Mouse (Mus musculus) urinary bladder, adult 2 months (tissue): ENCODE data around the gene Pm20d1. TPM values are rescaled to one million over a fixed set of nuclear protein-coding genes. Genes with fewer than 3 reads are reported as not detected.

Source experiments
- DNase-seq: peaks from one replicate; pipeline ENCODE4 v3.0.0; 2022; ENCODE audit warnings: low spot score
- polyA plus RNA-seq: library from polyadenylated mRNA; depleted of rRNA; stranded (reverse); fragments of >200 nt; gene quantifications from 2 replicates; pipeline ENCODE4 v1.2.3, GENCODE M21; 2012; rRNA removed

Pm20d1 gene
- polyA plus RNA-seq, 1 experiment: 6.5 TPM

DNA sequence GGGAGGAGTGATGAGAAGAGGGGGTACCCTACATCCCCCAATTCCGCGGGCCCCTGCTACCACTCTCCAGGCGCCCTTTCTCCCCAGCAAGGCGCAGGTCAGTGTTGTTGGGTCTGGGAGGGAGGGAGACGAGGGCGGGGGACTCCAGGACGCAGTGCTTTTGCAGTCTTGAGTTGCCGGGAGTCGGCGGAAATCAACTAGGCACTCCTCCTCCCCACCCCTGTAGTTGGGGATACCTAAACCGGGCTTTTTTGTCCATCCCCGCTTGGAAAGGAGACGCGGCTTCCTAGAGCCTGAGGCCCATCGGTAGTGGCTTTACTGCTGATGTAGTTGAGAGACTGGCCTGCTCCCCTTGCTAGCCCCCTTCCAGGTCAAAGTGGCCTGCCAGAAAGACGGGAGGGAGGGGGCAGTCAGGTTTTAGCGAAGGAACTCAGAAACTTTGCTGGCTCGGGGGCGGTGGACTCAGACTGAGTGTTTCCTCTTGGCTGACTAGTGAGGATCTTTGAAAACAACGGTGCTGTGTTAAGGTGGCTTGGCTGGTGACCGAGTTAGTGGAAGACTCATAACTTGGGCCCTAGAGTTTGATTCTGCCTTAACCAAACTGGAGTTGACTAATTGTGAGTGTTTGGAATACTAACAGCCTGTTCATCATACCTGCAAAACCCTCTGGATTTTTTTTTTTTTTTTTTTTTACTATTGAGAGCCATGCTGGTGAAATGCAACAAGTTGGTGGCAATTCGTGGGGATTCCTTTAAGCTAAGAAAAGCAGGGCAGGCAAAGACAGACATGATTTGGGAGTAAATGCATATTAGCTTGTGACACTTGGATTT lies 31.3 kb downstream of the Pm20d1 start:
- no peak for DNase-seq

DNA sequence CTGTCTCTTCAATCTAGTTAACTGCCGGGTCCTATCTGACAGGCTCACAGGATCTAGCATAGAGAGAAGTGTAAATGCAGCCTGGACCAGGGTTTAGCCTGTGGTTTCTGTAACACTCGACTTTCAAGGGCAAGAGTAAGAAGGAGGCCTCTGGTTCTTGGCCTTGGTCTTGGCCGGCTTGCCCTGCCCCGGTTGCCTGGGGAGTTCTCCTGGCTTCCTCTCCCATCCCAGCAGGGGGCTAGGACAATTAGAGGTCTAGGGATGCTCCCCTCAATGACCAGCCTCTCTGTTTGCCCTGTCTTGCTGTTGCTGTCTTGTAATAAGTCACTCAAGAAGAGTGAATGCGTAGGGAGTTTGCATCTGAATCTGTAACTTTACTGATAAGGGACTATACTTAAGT lies 32.1 kb downstream of the Pm20d1 start:
- no peak for DNase-seq

DNA sequence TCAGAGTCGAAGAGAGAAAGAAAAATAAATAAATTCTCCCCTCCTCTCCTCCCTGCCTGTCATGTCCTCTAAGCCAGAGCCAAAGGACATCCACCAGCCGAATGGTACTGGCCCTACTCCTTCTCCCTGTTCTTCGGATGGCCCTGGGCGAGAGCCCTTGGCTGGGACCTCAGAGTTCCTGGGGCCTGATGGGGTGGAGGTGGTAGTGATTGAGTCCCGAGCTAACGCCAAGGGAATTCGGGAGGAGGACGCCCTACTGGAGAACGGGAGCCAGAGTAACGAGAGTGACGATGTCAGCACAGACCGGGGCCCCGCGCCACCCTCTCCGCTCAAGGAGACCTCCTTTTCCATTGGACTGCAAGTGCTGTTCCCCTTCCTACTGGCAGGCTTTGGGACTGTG lies 33.4 kb downstream of the Pm20d1 start:
- DNase-seq: no peak

DNA sequence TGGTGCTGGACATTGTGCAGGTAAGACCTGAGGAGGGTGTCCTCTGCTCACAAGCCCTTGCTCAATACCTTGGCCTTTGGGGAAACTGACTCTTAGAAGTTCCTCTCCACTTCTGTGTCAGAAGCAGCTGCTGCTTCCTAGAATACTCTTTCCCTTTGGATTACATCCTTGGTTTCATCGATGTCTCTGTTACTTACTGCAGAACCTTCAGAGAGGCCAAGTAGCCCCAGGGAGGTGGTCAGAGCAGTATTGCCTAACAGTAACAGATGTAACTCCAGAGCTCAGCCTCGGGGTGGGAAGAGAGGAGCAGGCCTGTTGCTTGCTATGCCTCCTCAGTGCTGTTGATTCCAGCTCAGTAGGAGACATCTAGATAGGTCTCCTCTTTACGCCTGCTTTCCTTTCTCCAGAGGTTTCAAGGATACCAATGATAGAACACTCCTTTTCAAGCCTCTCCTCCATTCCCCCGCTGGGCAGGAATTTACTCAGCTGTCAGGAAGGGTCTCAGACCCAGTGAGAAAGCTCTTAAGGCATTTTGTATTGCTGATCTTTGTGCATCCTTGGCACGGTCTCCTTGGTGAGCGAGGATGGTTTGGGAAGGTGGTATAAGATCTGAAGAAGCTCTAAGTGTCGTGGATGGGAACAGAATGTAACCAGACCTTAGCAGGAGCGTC lies 33.9 kb downstream of the Pm20d1 start:
- DNase-seq: no peak

DNA sequence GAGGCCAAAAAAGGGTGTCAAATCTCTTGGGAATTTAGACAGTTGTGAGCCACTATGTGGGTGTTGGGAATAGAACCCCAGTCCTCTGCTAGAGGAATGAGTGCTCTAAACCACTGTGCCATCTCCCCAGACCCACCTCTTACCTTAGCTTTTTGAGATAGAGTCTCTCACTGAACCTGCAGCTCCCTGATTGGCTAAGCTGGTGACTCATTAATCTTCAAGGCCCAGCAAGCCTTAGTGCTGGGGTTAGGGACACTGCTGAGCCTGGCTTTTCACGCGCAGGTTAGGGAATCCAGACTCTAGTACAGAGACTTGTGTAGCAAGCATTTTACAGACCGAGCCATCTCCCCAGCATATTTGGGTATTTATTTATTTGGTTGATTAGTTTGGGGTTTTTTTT lies 39.9 kb downstream of the Pm20d1 start:
- DNase-seq: no peak

DNA sequence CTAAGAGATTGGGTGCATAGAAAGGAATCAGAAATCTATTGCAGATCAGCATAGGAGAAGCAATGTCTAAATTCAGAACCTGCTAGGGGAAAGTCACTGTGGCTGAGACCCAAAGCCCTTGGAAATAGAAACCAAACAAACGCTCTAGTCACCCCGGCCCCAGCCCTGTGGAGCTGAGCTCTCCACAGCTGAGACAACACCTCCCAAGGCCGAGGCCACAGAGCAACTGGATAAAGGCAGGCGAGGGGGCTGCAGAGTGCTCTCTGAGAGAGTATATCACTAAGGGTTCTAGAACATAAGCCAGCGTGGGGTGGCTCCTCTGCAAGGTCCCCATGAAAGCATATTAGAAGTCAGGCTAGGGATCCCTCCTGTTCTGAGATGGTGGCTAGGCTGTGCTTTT lies 41.4 kb downstream of the Pm20d1 start:
- DNase-seq: no peak

DNA sequence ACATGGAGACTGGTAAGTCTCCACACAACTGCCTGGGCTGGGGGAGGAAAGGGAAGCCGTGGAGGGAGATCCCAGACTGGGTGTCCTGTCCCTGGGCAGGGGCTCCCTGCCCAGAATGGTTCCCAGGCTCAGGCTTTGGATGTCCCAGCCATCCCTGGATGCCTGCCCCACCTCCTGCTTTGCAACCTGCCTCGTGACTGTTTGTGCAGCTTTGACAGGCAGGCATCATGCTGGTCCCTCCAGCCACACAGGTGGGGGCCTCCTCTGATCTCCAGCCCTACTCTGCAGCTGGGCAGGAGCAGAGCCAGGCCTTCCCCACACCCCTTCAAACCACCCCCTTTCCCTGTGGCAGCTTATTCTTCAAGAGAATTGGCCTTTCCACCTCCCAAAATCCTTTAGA lies 42.1 kb downstream of the Pm20d1 start:
- no peak for DNase-seq

DNA sequence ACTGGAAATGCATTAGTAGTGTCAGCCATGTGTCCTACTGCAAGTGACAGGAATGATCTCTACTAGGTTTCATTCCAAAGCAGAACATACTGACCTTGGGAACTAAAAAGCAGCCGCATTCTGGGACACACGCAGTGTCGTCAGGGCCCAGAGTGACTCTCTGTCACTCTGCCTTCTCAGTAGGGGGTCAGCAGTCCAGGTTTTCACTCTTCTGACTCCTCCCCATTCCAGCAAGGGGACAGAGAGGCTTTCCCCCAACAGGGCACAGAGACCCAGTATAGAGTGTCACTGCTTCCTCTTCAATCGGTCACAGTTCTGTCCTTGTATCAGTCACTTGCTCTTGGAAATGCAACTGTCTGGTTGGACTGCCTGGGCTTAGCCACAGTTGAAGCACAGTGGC lies 45.0 kb downstream of the Pm20d1 start:
- no peak for DNase-seq

DNA sequence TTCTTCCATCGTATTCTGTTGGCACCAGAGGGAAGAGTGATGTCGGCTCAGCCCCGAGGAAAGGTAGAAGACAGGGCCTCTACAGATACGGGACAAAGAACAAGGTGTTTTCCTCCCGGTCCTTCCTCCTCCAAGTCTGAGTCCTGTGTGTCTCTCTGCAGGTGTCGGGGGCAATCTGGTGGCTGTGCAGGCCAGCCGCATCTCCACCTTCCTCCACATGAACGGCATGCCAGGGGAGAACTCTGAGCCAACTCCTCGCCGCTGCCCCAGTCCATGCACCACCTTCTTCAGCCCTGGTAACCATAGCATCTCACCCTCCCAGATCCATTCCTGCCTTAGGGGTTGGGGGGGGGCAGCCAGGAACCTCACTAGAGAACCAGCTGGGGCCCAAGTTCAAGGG lies 46.6 kb downstream of the Pm20d1 start:
- DNase-seq: no peak

DNA sequence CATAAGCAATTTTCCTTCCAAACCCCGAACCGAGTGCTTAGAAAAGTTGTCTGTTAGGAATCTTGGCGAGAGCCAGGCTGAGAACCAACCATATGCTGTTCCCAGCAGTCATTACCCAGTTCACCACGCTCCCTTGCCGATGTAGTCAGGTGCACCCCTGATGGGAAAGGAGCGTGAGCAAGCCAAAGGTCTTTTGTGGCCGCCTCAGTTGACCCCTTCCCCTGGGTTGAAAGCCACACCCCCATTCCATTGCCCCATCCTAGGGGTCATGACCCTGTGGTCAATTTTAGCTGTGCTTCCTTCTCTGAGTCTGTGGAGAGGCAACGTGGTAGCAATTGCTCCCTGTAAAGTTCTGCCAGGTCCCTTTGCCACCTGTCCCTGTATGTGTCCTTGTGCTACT lies 47.7 kb downstream of the Pm20d1 start:
- DNase-seq: no peak

DNA sequence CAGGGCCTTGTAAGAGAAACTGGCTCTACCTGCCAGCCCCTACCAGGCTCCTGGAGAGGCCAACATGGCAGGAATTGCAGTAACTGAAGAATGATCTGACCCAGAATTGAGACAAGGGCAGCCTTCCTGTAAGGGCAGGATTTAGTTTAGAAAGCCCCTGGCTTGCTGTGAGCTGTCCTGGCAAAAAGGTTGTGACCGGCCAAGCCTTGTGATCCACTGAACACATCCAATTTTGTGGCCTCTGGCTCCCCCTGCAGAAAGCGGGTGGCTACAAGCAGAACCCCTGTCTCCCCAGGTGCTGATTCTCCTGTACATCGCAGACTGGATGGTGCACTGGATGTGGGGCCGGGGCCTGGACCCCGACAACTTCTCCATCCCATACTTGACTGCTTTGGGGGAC lies 49.1 kb downstream of the Pm20d1 start:
- no peak for DNase-seq

DNA sequence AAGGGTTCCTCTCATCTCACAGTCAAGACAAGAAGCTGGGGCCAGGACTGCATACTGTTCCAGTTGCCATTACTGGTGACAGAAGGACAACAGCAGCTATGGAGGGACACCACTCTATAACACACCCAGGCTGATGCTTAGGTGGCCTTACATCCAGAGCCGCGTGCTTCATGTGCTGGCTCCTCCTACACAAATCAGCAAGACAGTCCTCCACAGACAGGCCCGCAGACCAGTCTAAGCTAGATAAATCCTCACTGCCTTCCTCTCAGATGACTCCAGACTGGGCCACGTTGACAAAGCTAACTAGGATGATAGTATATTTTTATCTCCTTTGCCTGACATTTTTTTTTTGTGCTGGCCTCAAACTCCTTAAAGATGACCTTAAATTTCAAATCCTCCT lies 64.6 kb downstream of the Pm20d1 start:
- no peak for DNase-seq

DNA sequence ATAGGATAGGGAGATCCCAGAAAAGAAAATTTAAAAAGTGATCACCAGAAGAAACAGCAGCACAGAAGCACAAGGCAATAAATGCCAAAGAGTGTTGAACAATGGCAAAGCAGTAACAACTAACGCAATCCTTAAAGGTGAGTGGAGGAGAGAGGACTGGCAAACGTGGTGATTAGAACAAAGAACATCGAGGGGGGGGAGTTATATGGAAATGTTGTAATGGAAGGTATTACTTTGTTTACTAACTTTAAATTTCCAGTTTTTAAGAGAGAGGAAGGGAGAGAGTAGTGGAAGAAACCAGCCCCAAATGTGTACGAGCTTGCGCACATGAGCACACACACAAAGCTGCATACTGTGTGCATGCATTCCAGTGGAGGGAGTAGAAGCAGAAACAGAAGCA lies 68.4 kb downstream of the Pm20d1 start:
- no peak for DNase-seq

DNA sequence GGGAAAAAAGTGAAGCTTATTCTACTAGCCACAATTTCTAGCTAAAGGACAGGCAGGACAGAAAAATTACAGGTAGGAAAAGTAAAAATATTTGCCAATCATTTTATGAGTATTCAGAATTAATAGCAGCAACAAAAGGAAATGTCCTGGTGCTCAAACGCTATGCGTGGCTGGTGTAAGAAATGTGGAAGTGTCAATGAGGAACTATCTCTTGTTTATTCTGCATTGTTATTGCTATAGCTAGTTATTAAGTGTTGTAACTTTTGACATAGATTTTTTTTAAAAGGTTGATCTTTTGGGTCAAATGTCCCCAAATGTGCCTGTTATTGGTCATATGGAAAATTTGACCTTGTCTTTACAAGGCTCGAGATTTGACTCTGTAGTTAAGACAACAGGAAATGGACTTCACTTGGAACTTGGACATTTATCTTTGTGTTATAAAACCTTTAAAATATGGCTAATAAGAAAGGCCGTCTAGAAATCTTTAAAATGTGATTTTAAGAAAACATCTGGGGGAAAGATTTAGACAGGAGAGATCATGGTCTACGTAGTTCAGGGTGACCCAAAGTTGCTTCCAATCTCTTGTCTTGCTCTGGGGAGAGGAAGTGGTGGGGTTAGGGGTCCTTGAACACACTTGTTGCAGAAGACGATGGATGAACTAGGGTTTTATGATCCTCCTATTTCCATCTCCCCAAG lies 69.3 kb downstream of the Pm20d1 start:
- no peak for DNase-seq

DNA sequence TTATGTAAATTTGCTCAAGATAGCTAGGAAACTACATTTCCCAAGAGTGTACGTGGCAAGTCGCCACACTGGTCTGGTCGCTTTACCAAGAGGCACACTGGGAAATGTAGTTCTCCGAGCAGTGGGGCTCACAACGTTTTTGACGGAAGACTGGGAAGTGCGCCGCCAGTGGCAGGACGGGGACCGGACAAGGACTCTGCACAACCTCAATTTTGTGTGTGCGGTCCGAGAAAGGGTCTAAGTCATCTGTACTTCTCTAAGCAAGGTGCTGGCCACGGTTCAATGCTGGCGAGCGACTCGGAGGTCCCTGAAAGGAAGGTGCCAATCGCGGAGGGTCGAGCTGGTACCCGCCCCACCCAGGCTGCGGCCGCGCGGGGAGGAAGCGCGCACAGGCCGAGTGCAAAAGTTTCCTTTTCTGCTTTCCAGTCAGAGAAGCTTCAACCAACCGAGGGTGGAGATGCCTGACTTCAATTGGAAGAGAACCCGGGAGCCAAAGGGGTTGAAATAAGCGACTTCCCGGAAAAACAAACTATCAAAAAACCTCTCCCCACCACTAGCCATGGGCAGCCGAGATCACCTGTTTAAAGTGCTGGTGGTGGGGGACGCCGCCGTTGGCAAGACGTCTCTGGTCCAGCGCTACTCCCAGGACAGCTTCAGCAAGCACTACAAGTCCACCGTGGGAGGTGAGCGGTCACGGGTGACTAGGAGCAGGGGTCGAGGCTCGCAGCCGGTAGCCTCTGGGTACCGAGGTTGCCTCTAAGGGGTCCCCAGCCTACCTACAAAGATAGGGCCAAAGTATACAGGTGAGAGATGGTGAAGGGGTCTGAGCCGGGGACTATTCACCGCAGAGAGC lies 70.1 kb downstream of the Pm20d1 start, which contains the start of gene Rab29:
Gene Rab29 (plus strand): TSS at position 132 of the 853 bp plus-strand sequence.
- DNase-seq: peak; percentile 76

DNA sequence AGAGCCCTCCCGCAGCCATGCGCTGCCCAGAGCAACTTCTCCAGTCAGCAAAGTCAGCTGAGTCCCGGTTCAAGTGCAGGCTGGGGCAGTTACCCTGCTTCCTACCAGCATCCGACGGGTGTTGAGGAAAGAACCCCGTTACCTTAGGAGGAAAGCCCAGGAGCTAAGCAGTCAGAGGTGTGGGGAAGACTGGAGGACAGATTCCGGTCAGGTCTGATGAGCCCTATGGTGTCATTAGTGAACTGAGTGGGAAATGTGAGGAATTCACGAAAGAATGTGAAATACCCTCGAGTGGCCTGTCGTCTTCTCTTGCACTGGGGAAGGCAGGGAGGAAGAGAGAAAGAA lies 70.7 kb downstream of the Pm20d1 start:
- no peak for DNase-seq

DNA sequence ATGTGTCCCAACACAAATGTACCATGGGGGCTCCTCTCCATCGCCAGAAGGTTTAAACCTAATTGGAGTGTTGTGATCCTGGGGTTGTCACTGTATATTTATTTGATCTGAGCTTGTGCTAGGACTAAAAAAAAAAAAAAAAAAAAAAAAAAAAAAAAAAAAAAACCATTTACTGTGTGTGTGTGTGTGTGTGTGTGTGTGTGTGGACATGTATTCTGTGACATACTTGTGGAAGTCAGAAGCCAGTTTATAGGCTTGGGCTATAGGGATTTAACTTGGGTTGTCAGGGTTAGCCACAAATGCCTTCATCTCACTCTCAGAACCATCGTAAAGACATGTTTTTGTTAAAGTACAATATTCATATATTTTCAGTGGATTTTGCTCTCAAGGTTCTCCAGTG lies 72.4 kb downstream of the Pm20d1 start:
- no peak for DNase-seq

Other genes starting within 250 kb of the Pm20d1 start
- gene Avpr1b, start 198.1 kb upstream of the Pm20d1 start, polyA plus RNA-seq: not detected in 2 replicates
- 181 and 198 TPM in 2 replicates for gene Ctse, start 159.1 kb upstream of the Pm20d1 start, polyA plus RNA-seq
- gene Rab7b, start 108.7 kb upstream of the Pm20d1 start, polyA plus RNA-seq: 24.6 and 29.4 TPM in 2 replicates
- 0.01 TPM in 1 of 2 replicates, not detected in the other for gene Slc26a9, start 53.4 kb upstream of the Pm20d1 start, polyA plus RNA-seq
- gene Slc41a1, start 30.1 kb downstream of the Pm20d1 start, polyA plus RNA-seq: 20.7 and 28.1 TPM in 2 replicates
- 32.8 and 37.7 TPM in 2 replicates for gene Rab29, start 69.8 kb downstream of the Pm20d1 start, polyA plus RNA-seq
- gene Nucks1, start 113.2 kb downstream of the Pm20d1 start, polyA plus RNA-seq: 23.2 and 32.6 TPM in 2 replicates
- 5.6 and 5.7 TPM in 2 replicates for gene Slc45a3, start 165.6 kb downstream of the Pm20d1 start, polyA plus RNA-seq
- 35.7 and 51.0 TPM in 2 replicates for gene Elk4, start 210.2 kb downstream of the Pm20d1 start, polyA plus RNA-seq